Comparison of ENCODE assay signal across 18 mouse cellular contexts in the genomic region with DNA sequence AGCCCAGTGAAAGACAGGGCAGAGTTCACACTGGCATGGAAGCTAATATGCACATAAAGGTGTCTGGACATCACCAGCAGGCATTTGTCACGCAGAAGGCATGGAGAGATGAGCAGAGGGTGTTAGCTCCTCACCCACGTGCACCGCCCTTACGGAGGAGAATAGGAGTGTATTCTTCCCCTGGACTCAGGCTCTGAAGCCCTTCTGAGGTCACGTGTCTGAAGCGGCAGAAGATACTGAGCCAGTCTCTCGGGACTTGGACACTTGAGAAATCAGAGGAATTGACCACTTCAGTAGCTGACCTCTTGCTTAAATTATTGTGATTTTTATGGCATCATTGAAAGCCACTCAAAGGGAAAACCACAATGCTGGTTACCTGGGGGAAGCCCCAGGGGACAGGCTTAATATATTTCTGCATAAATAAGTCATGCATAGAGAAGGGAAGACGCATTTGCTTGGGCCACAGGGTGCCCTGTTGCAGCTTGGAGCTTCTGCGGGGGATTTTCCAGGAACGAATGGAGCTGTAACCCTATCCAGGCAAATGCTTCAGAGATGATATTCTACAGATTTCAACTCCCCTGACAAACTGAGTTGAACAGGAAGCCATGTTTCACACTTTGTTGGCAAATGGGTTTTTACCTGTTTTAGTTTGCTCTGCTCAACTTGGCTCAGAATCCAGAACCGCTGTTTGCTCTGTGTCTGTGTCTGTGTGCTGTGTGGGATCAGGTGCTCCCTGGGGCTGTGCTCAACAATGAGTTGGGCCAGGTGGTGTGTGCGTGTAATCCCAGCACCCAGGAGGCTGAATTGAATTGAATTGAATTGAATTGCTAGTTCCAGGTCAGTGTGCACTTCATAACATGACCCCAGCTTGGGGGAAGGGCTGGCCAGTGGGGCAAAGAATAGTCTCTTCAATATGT.
DNase-seq lines count a peak whose midpoint lies in the region; ATAC-seq lines count a peak whose summit lies in the region.
"Had no signal": no experiment of that assay in that cellular context is flagged by ENCODE, and none has a peak within 500 bp of the region (broad histone marks: within the 10 kb centered on the region; RNA-seq: fewer than 3 reads in every experiment).

No protein-coding gene starts in this region.

- no peak overlapping the region for H3K4me2 ChIP-seq in hindbrain, embryonic 13.5 days
- no peak overlapping the region for H3K4me2 ChIP-seq in midbrain, embryonic 14.5 days (ENCODE audit: low read length)
- 0 out of 2 replicates have a peak overlapping the region, but pooled peaks have one; percentile 7 for H3K4me2 ChIP-seq in hindbrain, embryonic 12.5 days (replicated peaks)
- H3K4me2 ChIP-seq in midbrain, embryonic 13.5 days (replicated peaks), result no peak overlapping the region
- H3K4me2 ChIP-seq: embryonic facial prominence, embryonic 15.5 days; forebrain, embryonic 13.5 days; heart, embryonic 12.5 days; intestine, embryonic 15.5 days; limb, embryonic 13.5 days; neural tube, embryonic 12.5 days had no signal

- H3K9ac ChIP-seq in hindbrain, embryonic 13.5 days, result no peak overlapping the region
- no peak overlapping the region for H3K9ac ChIP-seq in midbrain, embryonic 14.5 days (replicated peaks; ENCODE audit: low read length)
- H3K9ac ChIP-seq in hindbrain, embryonic 12.5 days, result no peak overlapping the region
- no peak overlapping the region for H3K9ac ChIP-seq in midbrain, embryonic 13.5 days (replicated peaks)
- H3K9ac ChIP-seq: embryonic facial prominence, embryonic 15.5 days; forebrain, embryonic 13.5 days; heart, embryonic 12.5 days; intestine, embryonic 15.5 days; limb, embryonic 13.5 days; liver, embryonic 14.5 days; neural tube, embryonic 12.5 days had no signal

- no peaks in the 10 kb centered on the region for H3K9me3 ChIP-seq in hindbrain, embryonic 10.5 days
- H3K9me3 ChIP-seq in hindbrain, embryonic 13.5 days, result no peaks in the 10 kb centered on the region
- no peaks in the 10 kb centered on the region for H3K9me3 ChIP-seq in midbrain, embryonic 10.5 days (replicated peaks)
- no peaks in the 10 kb centered on the region for H3K9me3 ChIP-seq in midbrain, embryonic 14.5 days (ENCODE audit: control insufficient read depth, low read length)
- no peaks in the 10 kb centered on the region for H3K9me3 ChIP-seq in hindbrain, embryonic 12.5 days (replicated peaks)
- no peaks in the 10 kb centered on the region for H3K9me3 ChIP-seq in midbrain, embryonic 13.5 days
- H3K9me3 ChIP-seq: embryonic facial prominence, embryonic 15.5 days; forebrain, embryonic 13.5 days; heart, embryonic 12.5 days; intestine, embryonic 15.5 days; limb, embryonic 13.5 days; neural tube, embryonic 12.5 days had no signal

- H3K36me3 ChIP-seq in hindbrain, embryonic 10.5 days, result no peaks in the 10 kb centered on the region
- no peaks in the 10 kb centered on the region for H3K36me3 ChIP-seq in hindbrain, embryonic 13.5 days
- no peaks in the 10 kb centered on the region for H3K36me3 ChIP-seq in midbrain, embryonic 10.5 days
- no peaks in the 10 kb centered on the region for H3K36me3 ChIP-seq in midbrain, embryonic 14.5 days (ENCODE audit: control insufficient read depth, insufficient read depth, low read length)
- H3K36me3 ChIP-seq in hindbrain, embryonic 12.5 days, result no peaks in the 10 kb centered on the region
- no peaks in the 10 kb centered on the region for H3K36me3 ChIP-seq in midbrain, embryonic 13.5 days
- H3K36me3 ChIP-seq: embryonic facial prominence, embryonic 15.5 days; heart, embryonic 12.5 days; intestine, embryonic 15.5 days; limb, embryonic 13.5 days; neural tube, embryonic 12.5 days had no signal

- no peak for ATAC-seq in hindbrain, embryonic 13.5 days (ENCODE audit: low FRiP score)
- ATAC-seq in midbrain, embryonic 14.5 days (ENCODE audit: low FRiP score, low TSS enrichment), result no peak
- ATAC-seq in hindbrain, embryonic 12.5 days (ENCODE audit: low FRiP score), result no peak
- 0 out of 2 replicates have a peak, but pooled peaks have one; percentile 45 for ATAC-seq in midbrain, embryonic 13.5 days
- ATAC-seq: forebrain, embryonic 13.5 days; intestine, embryonic 15.5 days; lung, postnatal 0 days had no signal

- peak overlapping the region; percentile 76 for H3K27ac ChIP-seq in hindbrain, embryonic 10.5 days
- no peak overlapping the region for H3K27ac ChIP-seq in hindbrain, embryonic 13.5 days
- peak overlapping the region; percentile 61 for H3K27ac ChIP-seq in midbrain, embryonic 10.5 days (replicated peaks)
- no peak overlapping the region for H3K27ac ChIP-seq in midbrain, embryonic 14.5 days (replicated peaks; ENCODE audit: low read depth, low read length)
- no peak overlapping the region for H3K27ac ChIP-seq in hindbrain, embryonic 12.5 days
- no peak overlapping the region for H3K27ac ChIP-seq in midbrain, embryonic 13.5 days
- H3K27ac ChIP-seq: embryonic facial prominence, embryonic 15.5 days; forebrain, embryonic 13.5 days; intestine, embryonic 15.5 days; limb, embryonic 13.5 days; liver, embryonic 14.5 days; neural tube, embryonic 12.5 days had no signal

- H3K4me1 ChIP-seq in hindbrain, embryonic 10.5 days (replicated peaks), result peaks cover 25% of the 10 kb centered on the region
- H3K4me1 ChIP-seq in hindbrain, embryonic 13.5 days (replicated peaks), result peaks cover 18% of the 10 kb centered on the region
- H3K4me1 ChIP-seq in midbrain, embryonic 10.5 days, result peaks cover 28% of the 10 kb centered on the region
- peaks cover 9% of the 10 kb centered on the region; the same call in 1 of the 2 replicates for H3K4me1 ChIP-seq in midbrain, embryonic 14.5 days (ENCODE audit: control insufficient read depth, insufficient read depth, low read length)
- peaks cover 16% of the 10 kb centered on the region for H3K4me1 ChIP-seq in hindbrain, embryonic 12.5 days
- peaks cover 16% of the 10 kb centered on the region for H3K4me1 ChIP-seq in midbrain, embryonic 13.5 days (replicated peaks)
- H3K4me1 ChIP-seq: heart, embryonic 12.5 days; intestine, embryonic 15.5 days had no signal

- no peaks in the 10 kb centered on the region for H3K27me3 ChIP-seq in hindbrain, embryonic 10.5 days (ENCODE audit: insufficient read depth, poor library complexity, severe bottlenecking)
- no peaks in the 10 kb centered on the region for H3K27me3 ChIP-seq in hindbrain, embryonic 13.5 days
- H3K27me3 ChIP-seq in midbrain, embryonic 10.5 days (ENCODE audit: low read depth, poor library complexity, severe bottlenecking), result no peaks in the 10 kb centered on the region
- no peaks in the 10 kb centered on the region for H3K27me3 ChIP-seq in midbrain, embryonic 14.5 days (ENCODE audit: control insufficient read depth, insufficient read depth, low read length)
- H3K27me3 ChIP-seq in hindbrain, embryonic 12.5 days, result no peaks in the 10 kb centered on the region
- no peaks in the 10 kb centered on the region for H3K27me3 ChIP-seq in midbrain, embryonic 13.5 days
- H3K27me3 ChIP-seq: embryonic facial prominence, embryonic 15.5 days; forebrain, embryonic 13.5 days; intestine, embryonic 15.5 days; limb, embryonic 13.5 days; neural tube, embryonic 12.5 days had no signal

- DNase-seq in hindbrain, embryonic 10.5 days (ENCODE audit: low spot score), result peak; percentile 11
- no peak for DNase-seq in midbrain, embryonic 10.5 days (ENCODE audit: low spot score)
- DNase-seq in midbrain, embryonic 14.5 days, result no peak
- no peak for DNase-seq in cerebellum, postnatal 4 days (ENCODE audit: low spot score in 2 of 2)
- DNase-seq: cerebellum, postnatal 14 days; kidney, postnatal 4 days; thymus, postnatal 36 days had no signal

- WGBS in hindbrain, embryonic 10.5 days, result 58% methylated on average over 12 of the region's 12 CpGs
- 47% methylated on average over 12 of the region's 12 CpGs for WGBS in hindbrain, embryonic 13.5 days
- WGBS in midbrain, embryonic 10.5 days, result 73% methylated on average over 12 of the region's 12 CpGs
- 47% methylated on average over 12 of the region's 12 CpGs for WGBS in midbrain, embryonic 14.5 days
- WGBS in hindbrain, embryonic 12.5 days, result 52% methylated on average over 12 of the region's 12 CpGs
- 48% methylated on average over 12 of the region's 12 CpGs for WGBS in midbrain, embryonic 13.5 days

- 0 out of 2 replicates have a peak overlapping the region, but pooled peaks have one; percentile 3 for H3K4me3 ChIP-seq in hindbrain, embryonic 10.5 days
- no peak overlapping the region for H3K4me3 ChIP-seq in hindbrain, embryonic 13.5 days
- H3K4me3 ChIP-seq in midbrain, embryonic 10.5 days, result no peak overlapping the region
- H3K4me3 ChIP-seq in midbrain, embryonic 14.5 days (replicated peaks; ENCODE audit: low read depth, low read length), result no peak overlapping the region
- no peak overlapping the region for H3K4me3 ChIP-seq in hindbrain, embryonic 12.5 days
- H3K4me3 ChIP-seq in midbrain, embryonic 13.5 days (replicated peaks), result no peak overlapping the region
- H3K4me3 ChIP-seq: embryonic facial prominence, embryonic 15.5 days; forebrain, embryonic 13.5 days; heart, embryonic 12.5 days; intestine, embryonic 15.5 days; limb, embryonic 13.5 days; neural tube, embryonic 12.5 days had no signal

Comparison
In these comparisons a context has a peak if more than half of its experiments do, and no peak if none do; other contexts are left out.
1. H3K27ac ChIP-seq: peak in hindbrain, embryonic 10.5 days (single experiment) and midbrain, embryonic 10.5 days (single experiment); none in hindbrain, embryonic 13.5 days (single experiment), midbrain, embryonic 14.5 days (single experiment), hindbrain, embryonic 12.5 days (single experiment) and midbrain, embryonic 13.5 days (single experiment).